Mouse (Mus musculus): ENCODE results near the gene Mtfr1l.
"Not testable (repeated sequence)": the region's sequence is repeated elsewhere in the genome, so short reads cannot be mapped to it uniquely, and the experiment has no call there.

Gene Mtfr1l

DNA sequence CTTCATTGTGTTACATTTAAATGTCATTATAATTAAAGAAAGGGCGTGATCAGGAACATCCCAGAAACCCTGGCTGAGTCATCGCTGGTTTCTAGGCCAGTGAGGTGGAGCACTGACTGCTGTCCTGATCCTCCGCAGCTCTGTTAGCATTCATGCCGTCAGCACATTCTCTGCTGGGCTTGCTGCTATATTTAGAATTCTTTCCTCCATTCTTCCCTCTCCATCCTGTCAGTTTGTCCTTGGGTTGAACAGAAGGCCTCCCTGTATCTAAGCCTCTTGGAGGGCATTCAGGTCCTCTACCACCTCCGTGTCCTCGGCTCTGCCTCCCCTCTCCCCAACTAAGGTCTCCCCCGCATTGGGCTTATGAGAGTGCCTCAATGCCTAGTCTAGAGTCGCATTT lies 18.2 kb downstream of the Mtfr1l start:
- peak in 1 of 2 experiments; percentile 67 for DNase-seq (ENCODE audit: low spot score in 2 of 2)

DNA sequence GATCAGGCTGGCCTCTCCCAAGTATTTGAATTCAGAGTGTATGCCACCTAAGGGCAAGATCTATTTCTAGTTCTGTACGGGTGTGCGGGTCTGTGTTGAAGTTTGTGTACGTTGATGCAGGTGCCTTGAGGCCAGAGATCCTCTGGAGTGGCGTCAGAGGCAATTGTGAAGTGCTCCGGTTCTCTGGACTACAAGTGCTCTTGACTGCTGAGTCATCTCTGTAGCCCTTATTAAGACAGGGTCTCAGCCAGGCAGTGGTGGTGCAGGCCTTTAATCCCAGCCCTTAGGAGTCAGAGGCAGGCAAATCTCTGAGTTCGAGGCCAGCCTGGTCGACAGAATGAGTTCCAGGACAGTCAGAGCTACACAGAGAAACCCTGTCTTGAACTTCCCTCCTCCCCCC lies 19.6 kb downstream of the Mtfr1l start:
- DNase-seq (ENCODE audit: low spot score in 2 of 2): no peak

GRCm38 (mm10) chr4:134514309-134514930 lies 20.8 kb downstream of the Mtfr1l start:
- no peak for DNase-seq (ENCODE audit: low spot score in 2 of 2)

DNA sequence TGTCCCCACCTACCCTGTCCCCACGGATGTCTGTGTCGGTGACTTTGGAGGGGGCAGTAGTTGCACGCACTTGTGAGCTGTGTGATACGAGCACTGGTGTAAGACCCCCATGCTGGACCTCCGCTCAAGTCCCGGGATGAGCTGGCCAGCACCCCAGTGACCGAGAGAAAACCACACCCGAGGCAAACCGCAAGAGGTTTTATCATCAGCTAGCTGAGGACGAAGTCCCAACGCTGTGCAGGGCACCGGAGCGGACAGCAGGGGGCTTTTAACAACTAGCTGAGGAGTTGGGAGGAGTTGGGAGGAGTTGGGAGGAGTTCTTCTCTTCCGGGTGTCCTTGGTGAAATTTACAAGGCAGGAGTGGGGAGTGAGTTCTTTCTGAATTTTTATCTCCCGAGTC lies 22.4 kb downstream of the Mtfr1l start:
- DNase-seq (ENCODE audit: low spot score in 2 of 2): no peak

DNA sequence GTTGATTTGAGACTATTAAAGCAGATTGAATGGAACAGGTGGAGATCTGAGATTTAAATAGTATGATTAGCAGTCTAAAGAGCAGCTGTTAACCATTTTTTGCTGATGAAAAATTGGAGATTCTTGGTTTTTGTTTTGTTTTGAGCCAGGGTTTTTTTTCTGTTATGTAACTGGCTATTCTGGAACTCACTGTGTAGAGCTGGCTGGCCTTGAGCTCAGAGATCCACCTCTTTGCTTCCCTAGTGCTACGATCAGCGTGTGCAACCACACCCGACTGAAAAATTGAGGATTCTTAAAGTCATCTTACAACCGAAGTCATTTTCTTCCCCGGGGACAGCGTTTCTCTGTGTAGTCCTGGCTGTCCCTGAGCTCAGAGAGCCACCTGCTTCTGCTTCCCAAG lies 23.5 kb downstream of the Mtfr1l start:
- no peak for DNase-seq (ENCODE audit: low spot score in 2 of 2)

GRCm38 (mm10) chr4:134510845-134511411 lies 24.3 kb downstream of the Mtfr1l start, which contains the start of gene Aunip:
Gene Aunip (plus strand): TSS chr4:134510999.
- peak; percentile 68 to 81 for DNase-seq (ENCODE audit: low spot score in 2 of 2)

DNA sequence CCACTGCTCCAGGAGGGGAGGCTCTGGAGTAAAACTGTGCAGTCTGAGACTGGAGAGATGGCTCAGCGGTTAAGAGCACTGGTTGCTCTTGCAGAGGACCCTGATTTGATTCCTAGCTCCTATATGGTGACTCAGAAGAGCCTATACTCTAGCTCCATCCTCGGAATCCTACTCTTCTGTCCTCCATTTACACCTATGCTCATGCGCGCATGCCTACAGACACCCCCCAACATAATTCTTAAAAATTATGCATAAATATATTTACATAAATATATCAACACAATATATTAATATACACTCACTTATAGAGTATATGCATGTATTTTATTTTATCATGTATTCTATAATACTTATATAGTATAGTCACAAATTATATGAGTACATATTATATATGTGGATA lies 24.8 kb downstream of the Mtfr1l start:
- no peak for DNase-seq (ENCODE audit: low spot score in 2 of 2)

DNA sequence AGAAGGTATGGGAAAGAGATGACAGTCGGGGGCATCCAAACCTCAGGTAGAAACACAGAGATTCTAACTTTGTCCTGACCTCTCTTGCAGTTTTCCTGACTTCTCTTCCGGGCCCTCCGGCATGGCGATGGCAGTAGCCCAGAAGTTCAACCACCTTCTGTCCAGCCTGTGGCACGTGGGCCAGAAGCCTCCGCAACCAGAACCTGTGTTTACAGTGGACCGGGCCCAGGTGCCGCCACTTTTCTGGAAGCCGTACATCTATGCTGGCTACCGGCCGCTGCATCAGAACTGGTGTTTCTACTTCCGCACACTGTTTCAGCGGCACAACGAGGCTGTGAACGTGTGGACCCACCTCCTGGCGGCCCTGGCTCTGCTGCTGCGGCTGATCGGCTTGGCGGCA lies 28.5 kb downstream of the Mtfr1l start:
- no peak for DNase-seq (ENCODE audit: low spot score in 2 of 2)

DNA sequence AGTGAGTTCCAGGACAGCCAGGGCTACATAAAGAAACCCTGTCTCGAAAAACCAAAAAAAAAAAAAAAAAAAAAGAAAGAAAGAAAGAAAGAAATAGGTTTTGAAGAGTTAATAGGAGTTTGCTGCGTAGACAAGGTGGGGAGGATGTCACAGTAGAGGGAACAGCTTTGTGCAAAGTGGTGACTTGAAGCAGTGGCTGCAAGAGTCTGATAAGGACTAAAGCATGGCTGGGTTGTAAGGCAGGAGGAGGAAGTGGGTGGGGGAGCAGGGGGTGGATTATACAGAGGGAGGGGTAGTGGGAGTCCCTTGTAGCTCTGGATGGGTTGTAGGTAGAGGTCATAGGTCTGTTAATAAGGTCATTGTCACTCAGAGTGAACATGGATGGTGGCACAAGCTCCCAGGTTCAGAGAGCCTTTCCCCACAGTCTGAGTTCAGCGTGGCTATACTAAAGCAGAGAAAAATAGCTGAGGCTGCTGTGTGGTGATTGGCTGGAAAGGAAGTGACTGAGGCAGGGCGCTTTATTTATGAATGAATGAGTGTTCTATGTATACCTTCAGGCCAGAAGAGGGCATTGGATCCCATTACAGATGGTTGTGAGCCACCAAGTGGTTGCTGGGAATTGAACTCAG lies 29.1 kb downstream of the Mtfr1l start:
- no peak for DNase-seq (ENCODE audit: low spot score in 2 of 2)

DNA sequence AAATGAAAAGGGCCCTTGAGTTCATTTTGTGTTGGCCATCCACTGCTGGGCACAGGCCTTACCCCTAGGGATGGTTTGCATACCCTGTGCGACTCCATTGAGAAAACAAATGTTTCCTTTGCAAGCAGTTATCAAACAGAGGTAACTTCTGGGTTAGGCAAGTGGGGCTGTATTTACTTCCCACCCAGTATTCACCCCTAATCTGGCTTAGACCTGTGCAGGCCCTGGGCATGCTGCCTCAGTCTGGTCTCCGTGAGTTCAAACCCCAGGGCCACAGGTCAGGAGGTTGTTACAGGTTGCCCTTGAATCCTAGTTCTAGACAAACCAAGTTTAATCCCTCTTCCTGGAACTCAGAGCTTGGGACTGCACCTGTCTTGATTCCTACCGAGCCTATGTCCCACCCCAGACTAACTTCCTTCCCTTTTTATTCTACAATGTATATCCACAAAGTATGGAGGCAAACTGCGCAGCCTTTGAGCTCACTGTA lies 29.8 kb downstream of the Mtfr1l start:
- no peak for DNase-seq (ENCODE audit: low spot score in 2 of 2)

DNA sequence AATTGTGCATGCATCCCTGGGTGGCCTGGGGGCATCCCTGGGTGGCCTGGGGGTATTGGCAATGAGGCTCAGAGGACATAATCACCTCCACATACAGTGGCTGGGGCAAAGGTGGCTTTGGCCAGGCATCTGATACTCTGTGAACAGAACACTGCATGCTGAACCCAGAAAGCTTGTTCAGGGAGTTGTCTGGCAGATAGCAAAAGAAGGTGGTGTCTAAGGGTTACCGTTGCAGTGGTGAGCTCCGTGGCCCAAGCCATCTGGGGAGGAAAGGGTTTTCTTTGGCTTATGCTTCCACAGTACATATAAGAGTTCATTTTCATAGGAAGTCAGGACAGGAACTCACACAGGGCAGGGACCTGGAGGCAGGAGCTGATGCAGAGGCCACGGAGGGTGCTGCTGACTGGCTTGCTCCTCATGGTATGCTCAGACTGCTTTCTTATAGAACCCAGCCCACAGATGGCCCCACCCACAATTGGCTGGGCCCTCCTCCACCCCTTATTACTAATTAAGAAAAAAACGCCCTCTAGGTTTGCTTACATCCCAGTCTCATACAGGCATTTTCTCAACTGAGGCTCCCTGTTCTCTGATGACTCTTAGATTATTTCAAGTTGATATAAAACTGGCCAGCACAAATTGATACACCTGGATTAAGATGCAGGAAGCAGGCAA lies 31.4 kb downstream of the Mtfr1l start:
- DNase-seq (ENCODE audit: low spot score in 2 of 2): no peak

- no peak for DNase-seq (ENCODE audit: low spot score in 2 of 2)
These were observed 34.1 kb downstream of the Mtfr1l start for GRCm38 (mm10) chr4:134501095-134501494.

GRCm38 (mm10) chr4:134498983-134499382 lies 36.2 kb downstream of the Mtfr1l start:
- not testable (repeated sequence) for DNase-seq (ENCODE audit: low spot score in 2 of 2)

DNA sequence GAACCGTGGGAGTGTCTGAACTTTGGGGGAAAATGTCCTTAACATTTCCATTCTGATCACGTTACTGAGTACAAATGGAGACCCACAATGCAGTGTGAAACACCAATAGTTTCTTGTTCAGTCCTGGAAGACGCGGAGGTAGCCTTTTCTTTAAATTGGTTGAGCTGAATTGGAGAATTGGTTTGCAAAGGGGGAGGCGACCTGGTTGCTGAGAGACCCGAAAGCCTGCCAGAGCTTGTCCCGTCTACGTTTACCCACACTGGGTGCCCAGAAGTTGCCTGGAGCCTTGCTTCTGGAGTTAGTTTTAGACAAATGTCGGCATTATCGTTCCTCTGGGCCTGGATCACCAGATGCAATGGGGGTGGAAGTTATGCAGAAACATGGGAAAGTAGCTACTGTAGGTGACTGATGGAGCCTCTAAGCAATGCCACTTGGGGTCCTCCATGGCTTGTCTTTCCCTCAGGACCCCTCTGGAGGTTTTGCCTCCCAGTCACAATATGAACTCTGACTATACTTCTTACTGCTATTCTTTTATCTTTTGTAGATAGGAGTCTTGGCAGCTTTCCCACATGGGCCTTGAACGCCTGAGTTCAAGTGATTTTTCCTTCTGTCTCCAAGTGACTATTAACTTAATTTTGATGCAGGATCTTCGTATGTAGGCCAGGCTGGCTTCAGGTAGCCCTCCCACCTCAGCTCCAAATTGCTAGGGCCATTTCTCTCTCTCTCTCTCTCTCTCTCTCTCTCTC lies 37.0 kb downstream of the Mtfr1l start:
- DNase-seq (ENCODE audit: low spot score in 2 of 2): no peak

DNA sequence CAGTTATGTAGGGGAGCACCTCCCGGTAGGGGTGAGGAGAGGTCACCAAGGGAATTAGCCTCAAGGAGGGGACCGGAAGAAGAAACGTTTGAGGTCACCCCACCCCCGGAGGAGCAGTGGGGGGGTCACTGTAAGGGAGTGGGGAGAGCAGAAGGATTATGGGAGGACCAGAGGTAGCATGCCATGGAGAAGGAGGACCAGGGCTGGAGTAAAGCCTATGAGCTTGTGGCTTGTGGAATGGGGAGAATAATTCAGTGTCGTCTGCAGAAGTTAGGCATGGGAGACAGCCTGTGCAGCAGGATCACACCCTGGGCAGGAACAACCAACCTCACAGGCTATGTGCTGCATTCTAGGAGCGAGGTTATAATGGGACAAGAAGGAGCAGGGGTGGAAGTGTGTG lies 38.0 kb downstream of the Mtfr1l start:
- DNase-seq (ENCODE audit: low spot score in 2 of 2): no peak

GRCm38 (mm10) chr4:134496595-134497210 lies 38.5 kb downstream of the Mtfr1l start, which contains the start of gene Paqr7:
Gene Paqr7 (plus strand): TSS chr4:134496697.
- peak; percentile 72 to 84 for DNase-seq (ENCODE audit: low spot score in 2 of 2)

DNA sequence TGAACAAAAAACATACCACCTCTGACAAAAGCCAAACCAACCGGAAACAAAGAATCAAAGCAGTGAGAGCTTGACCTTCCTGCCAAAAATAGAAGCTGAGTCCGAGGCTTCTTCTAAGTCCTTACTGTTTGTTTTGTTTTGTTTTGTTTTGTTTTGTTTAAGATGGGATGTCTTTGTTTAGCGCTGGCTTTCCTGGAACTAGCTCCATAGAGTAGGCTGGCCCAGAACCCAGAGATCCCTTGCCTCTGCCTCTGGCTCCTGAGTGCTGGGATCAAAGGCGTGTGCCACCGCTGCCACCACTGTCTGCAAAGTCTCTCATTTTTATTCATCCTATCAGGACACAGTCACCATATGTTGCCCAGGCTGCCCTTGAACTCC lies 39.7 kb downstream of the Mtfr1l start:
- DNase-seq (ENCODE audit: low spot score in 2 of 2): no peak

- no peak for DNase-seq (ENCODE audit: low spot score in 2 of 2)
These were observed 40.2 kb downstream of the Mtfr1l start for GRCm38 (mm10) chr4:134494780-134495545.

DNA sequence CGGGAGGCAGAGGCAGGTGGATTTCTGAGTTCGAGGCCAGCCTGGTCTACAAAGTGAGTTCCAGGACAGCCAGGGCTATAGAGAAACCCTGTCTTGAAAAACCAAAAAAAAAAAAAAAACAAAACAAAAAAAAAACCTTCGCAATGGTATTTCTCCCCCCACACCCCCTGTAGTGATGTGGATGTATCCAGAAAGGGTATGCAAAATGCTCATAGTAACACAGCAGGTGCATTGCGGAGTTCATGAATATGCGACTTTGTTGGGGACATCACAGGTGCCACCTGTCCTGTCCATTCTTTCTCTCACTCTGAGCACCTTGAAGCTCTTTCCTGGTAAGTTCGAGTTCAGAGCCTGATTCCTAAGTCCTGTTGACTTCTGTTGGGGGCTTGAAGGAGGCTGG lies 41.0 kb downstream of the Mtfr1l start:
- not testable (repeated sequence) for DNase-seq (ENCODE audit: low spot score in 2 of 2)

- no peak for DNase-seq (ENCODE audit: low spot score in 2 of 2)
These were observed 43.5 kb downstream of the Mtfr1l start for GRCm38 (mm10) chr4:134491716-134492115.
